Mouse (Mus musculus) limb, embryonic 14.5 days (tissue): ENCODE measurements around the gene Gm3336. TPM values are rescaled to one million over a fixed set of nuclear protein-coding genes. Genes with fewer than 3 reads are reported as not detected.
A peak's percentile ranks its signal among the peaks of the same experiment; 100 is the strongest.

Experiments used
- ATAC-seq: fragments of 200-750 bp; cut with Nextera tagmentation; 2 replicates; pipeline ENCODE4 v1.8.0; 2017; ENCODE audit warnings: low read depth, moderate number of reproducible peaks, moderate TSS enrichment; ENCODE audit not compliant: low FRiP score
- DNase-seq: peaks from one replicate; pipeline ENCODE4 v3.0.0-alpha.2; 2015; ENCODE audit warnings: low spot score
- H3K27ac ChIP-seq: fragments of 300-500 bp; sonication (generic); replicated peaks from 2 replicates; pipeline ENCODE4 v1.5.1; 2014; ENCODE audit warnings: low read depth, mild to moderate bottlenecking, low read length, moderate library complexity, mixed read lengths
- H3K27me3 ChIP-seq: fragments of 300-500 bp; sonication (generic); 2 replicates; pipeline ENCODE4 v1.6.1; 2014; ENCODE audit warnings: low read length, mixed read lengths; ENCODE audit not compliant: control insufficient read depth, insufficient read depth
- H3K36me3 ChIP-seq: fragments of 300-500 bp; sonication (generic); 2 replicates; pipeline ENCODE4 v1.6.1; 2014; ENCODE audit warnings: mild to moderate bottlenecking, low read length, moderate library complexity, mixed read lengths; ENCODE audit not compliant: control insufficient read depth, insufficient read depth
- H3K4me1 ChIP-seq: fragments of 300-500 bp; sonication (generic); 2 replicates; pipeline ENCODE4 v1.6.1; 2014; ENCODE audit warnings: antibody characterized with exemption, low read length, mixed read lengths; ENCODE audit not compliant: control insufficient read depth, insufficient read depth
- H3K4me2 ChIP-seq: fragments of 300-500 bp; sonication (generic); replicated peaks from 2 replicates; pipeline ENCODE4 v1.6.1; 2014; ENCODE audit warnings: low read depth, mild to moderate bottlenecking, low read length, moderate library complexity; ENCODE audit not compliant: severe bottlenecking
- H3K4me3 ChIP-seq: fragments of 300-500 bp; sonication (generic); replicated peaks from 2 replicates; pipeline ENCODE4 v1.5.1; 2014; ENCODE audit warnings: low read length
- H3K9ac ChIP-seq: fragments of 300-500 bp; sonication (generic); 2 replicates; pipeline ENCODE4 v1.6.1; 2014; ENCODE audit warnings: mild to moderate bottlenecking, low read depth, low read length, moderate library complexity; ENCODE audit not compliant: severe bottlenecking
- H3K9me3 ChIP-seq: fragments of 300-500 bp; sonication (generic); 2 replicates; pipeline ENCODE4 v1.6.1; 2016; ENCODE audit warnings: low read length; ENCODE audit not compliant: control insufficient read depth
- POLR2A ChIP-seq: fragments of 200-500 bp; IDR thresholded peaks from 2 replicates; pipeline ENCODE4 v1.8.0; 2012; ENCODE audit warnings: inconsistent platforms, mild to moderate bottlenecking, moderate library complexity, borderline replicate concordance; ENCODE audit not compliant: insufficient read depth, insufficient read length; ENCODE audit errors: extremely low read depth
- WGBS: fragments of 180-500 bp; shearing (Covaris S2); extraction: QIAGEN DNeasy Blood & Tissue Kit; methylation state at CpG from one replicate; pipeline ENCODE4 v1.1.7; 2014; 5-methylcytosine and 5-hydroxymethylcytosine counted together
- polyA plus RNA-seq, 2 experiments: library from polyadenylated mRNA; depleted of rRNA in 1 of 2; stranded (reverse) in 1 of 2; unstranded in 1 of 2; fragments of >200 nt; fragmentation: Nextera tagmentation in 1 of 2; extraction: Ambion mirVana in 1 of 2; gene quantifications; 2 replicates each; pipeline versions ENCODE4 v1.2.1 to v1.2.3; 2012 to 2014

Gm3336 gene
- polyA plus RNA-seq, 2 experiments: not detected

- TF ChIP-seq POLR2A: no peak
- Histone ChIP-seq H3K9ac (no peak overlapping the region), H3K4me1 (peaks cover 10% of the 10 kb centered on the region), H3K27ac (no peak overlapping the region), H3K36me3 (no peaks in the 10 kb centered on the region), H3K4me2 (no peak overlapping the region), H3K27me3 (no peaks in the 10 kb centered on the region), H3K4me3 (no peak overlapping the region), H3K9me3 (no peaks in the 10 kb centered on the region)
- ATAC-seq (no peak), DNase-seq (no peak)
- WGBS: 86% methylated on average over 3 of the region's 3 CpGs
These were observed 30.2 kb upstream of the Gm3336 start for GRCm38 (mm10) chr8:70688136-70688535.

- 63% methylated on average over 5 of the region's 5 CpGs for whole genome bisulfite sequencing
- DNase-seq (no peak), ATAC-seq (no peak)
- Histone ChIP-seq H3K9me3 (no peaks in the 10 kb centered on the region), H3K36me3 (no peaks in the 10 kb centered on the region), H3K4me3 (no peak overlapping the region), H3K27me3 (no peaks in the 10 kb centered on the region), H3K27ac (0 out of 2 replicates have a peak overlapping the region, but pooled peaks have one; percentile 19), H3K4me1 (peaks cover 10% of the 10 kb centered on the region), H3K9ac (no peak overlapping the region), H3K4me2 (no peak overlapping the region)
- no peak for TF ChIP-seq POLR2A
These were observed 28.4 kb upstream of the Gm3336 start for GRCm38 (mm10) chr8:70689892-70690390.

- TF ChIP-seq POLR2A: no peak
- Histone ChIP-seq H3K4me2 (peak overlapping the region; percentile 59), H3K36me3 (no peaks in the 10 kb centered on the region), H3K4me3 (peak overlapping the region; percentile 34), H3K27me3 (no peaks in the 10 kb centered on the region), H3K27ac (peak overlapping the region; percentile 77), H3K9me3 (no peaks in the 10 kb centered on the region), H3K4me1 (peaks cover 22% of the 10 kb centered on the region), H3K9ac (peak overlapping the region; percentile 62)
- DNase-seq (no peak), ATAC-seq (no peak)
- WGBS: 41% methylated on average over 4 of the region's 4 CpGs
These were observed 27.1 kb upstream of the Gm3336 start for GRCm38 (mm10) chr8:70691230-70691629.

- Histone ChIP-seq H3K4me3 (peak overlapping the region; percentile 34), H3K27me3 (no peaks in the 10 kb centered on the region), H3K27ac (peak overlapping the region; percentile 77), H3K4me1 (peaks cover 28% of the 10 kb centered on the region), H3K36me3 (no peaks in the 10 kb centered on the region), H3K9ac (peak overlapping the region; percentile 62), H3K4me2 (peak overlapping the region; percentile 59), H3K9me3 (no peaks in the 10 kb centered on the region)
- DNase-seq: peak; percentile 59
- 0% methylated on average over 9 of the region's 20 CpGs for WGBS
- TF ChIP-seq POLR2A: 0 out of 2 replicates have a peak, but pooled peaks have one; percentile 32
- ATAC-seq: peak; percentile 69
These were observed 26.6 kb upstream of the Gm3336 start for GRCm38 (mm10) chr8:70691727-70692231.

GRCm38 (mm10) chr8:70693636-70694035 is 24.7 kb upstream of the Gm3336 start:
- no peak overlapping the region for H3K9ac ChIP-seq
- H3K4me2 ChIP-seq: no peak overlapping the region
- ATAC-seq: no peak
- H3K27me3 ChIP-seq: no peaks in the 10 kb centered on the region
- DNase-seq: no peak
- H3K9me3 ChIP-seq: no peaks in the 10 kb centered on the region
- H3K36me3 ChIP-seq: no peaks in the 10 kb centered on the region
- H3K4me3 ChIP-seq: no peak overlapping the region
- TF ChIP-seq POLR2A: no peak
- peaks cover 40% of the 10 kb centered on the region for H3K4me1 ChIP-seq
- 74% methylated on average over 5 of the region's 5 CpGs for WGBS
- H3K27ac ChIP-seq: no peak overlapping the region
